Mouse (Mus musculus) layer of hippocampus, adult 6 months (tissue): ENCODE data around the gene Rab17. TPM values are rescaled to one million over a fixed set of nuclear protein-coding genes. Genes with fewer than 3 reads are reported as not detected.

ENCODE experiments used
- long read RNA-seq, 2 experiments: library from polyadenylated mRNA; unstranded; transcript quantifications; one replicate each; pipeline ENCODE4 v2.0.0; 2019 to 2020
- polyA plus RNA-seq: library from polyadenylated mRNA; unstranded; fragments of <200 nt; fragmentation: Nextera tagmentation; gene quantifications from 2 replicates; pipeline ENCODE4 v1.2.3, GENCODE M21; 2021

Rab17 gene
- polyA plus RNA-seq, result not detected in 2 replicates
- long read RNA-seq, experiment 1, result 0 reads
- long read RNA-seq, experiment 2, result 0 reads

GRCm38 (mm10) chr1:90969347-90969784 is at the start of gene Rab17:
Gene Rab17 (minus strand): TSS chr1:90969661.

GRCm38 (mm10) chr1:90998268-90998890 is 28.9 kb upstream of the Rab17 start, which contains the start of gene Lrrfip1:
Gene Lrrfip1 (plus strand): TSS chr1:90998737.

GRCm38 (mm10) chr1:90952808-90953207 is 16.7 kb downstream of the Rab17 start, which contains the start of gene Prlh:
Gene Prlh (plus strand): TSS chr1:90953108.

GRCm38 (mm10) chr1:90914948-90915569 is 54.4 kb downstream of the Rab17 start, which contains the start of gene Mlph:
Gene Mlph (plus strand): TSS chr1:90915085.

Other genes starting within 250 kb of the Rab17 start
- gene Col6a3, start 125.7 kb downstream of the Rab17 start, polyA plus RNA-seq, result 0.54 and 0.60 TPM in 2 replicates
- 0.90 and 1.2 TPM in 2 replicates for gene Mlph, start 54.6 kb downstream of the Rab17 start, polyA plus RNA-seq
- gene Prlh, start 16.6 kb downstream of the Rab17 start, polyA plus RNA-seq, result not detected in 2 replicates
- gene Lrrfip1, start 29.1 kb upstream of the Rab17 start, polyA plus RNA-seq, result 53.5 and 55.1 TPM in 2 replicates
- gene Rbm44, start 175.4 kb upstream of the Rab17 start, polyA plus RNA-seq, result not detected in 2 replicates
- gene Ramp1, start 210.2 kb upstream of the Rab17 start, polyA plus RNA-seq, result 137 and 149 TPM in 2 replicates